Mouse (Mus musculus) gastrocnemius, postnatal 4 days (tissue): ENCODE results near the gene Fbxo48. TPM values are rescaled to one million over a fixed set of nuclear protein-coding genes. Genes with fewer than 3 reads are reported as not detected.

ENCODE experiments used
- DNase-seq, 2 experiments: peaks; one replicate each; pipeline ENCODE4 v3.0.0; 2021 to 2022; ENCODE audit warnings: low spot score in 2 of 2, mixed read lengths in 2 of 2
- total RNA-seq, 2 experiments: library from RNA; stranded (reverse); gene quantifications; 2 replicates each; pipeline ENCODE4 v1.2.3; 2021

Gene Fbxo48
- total RNA-seq, 2 experiments from 2014 or later, result 2.2 to 2.5 TPM

DNA sequence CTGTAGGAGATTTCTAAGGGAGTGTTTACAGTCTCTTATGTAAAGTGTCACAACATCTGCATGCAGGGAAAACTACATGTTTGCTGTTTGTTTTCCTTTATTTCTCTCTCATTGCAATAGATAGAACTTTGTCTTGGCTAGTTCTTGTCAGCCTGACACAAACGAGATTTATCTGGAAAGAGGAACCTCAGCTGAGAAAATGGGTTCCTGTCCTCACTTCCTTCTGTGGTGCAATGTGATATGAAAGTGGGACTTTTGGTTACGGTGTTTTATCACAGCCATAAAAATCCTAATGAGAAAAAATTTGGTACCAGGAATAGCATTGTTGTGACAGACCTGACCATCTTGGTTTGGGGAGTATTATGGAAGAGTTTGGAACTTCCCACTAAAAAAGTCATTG is 18.5 kb downstream of the Fbxo48 start:
- DNase-seq, result no peak

DNA sequence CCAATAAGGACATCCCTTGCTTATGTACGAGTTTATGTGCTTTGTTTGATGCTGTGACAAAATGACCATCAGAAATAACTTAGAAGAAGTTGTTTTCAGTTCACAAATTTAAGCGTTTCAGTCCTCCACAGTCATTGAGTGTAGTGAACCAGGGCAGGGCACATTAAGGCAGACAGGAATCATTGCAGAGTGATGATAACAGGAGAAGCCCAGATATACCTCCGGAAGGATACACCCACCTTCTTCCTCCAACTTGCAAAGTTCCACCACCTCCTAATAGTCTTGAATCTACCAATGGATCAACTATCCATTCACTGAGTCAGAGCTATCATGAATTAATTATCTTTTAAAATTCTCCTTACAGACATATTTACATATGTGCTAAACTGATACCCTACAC is 20.9 kb downstream of the Fbxo48 start:
- no peak for DNase-seq

DNA sequence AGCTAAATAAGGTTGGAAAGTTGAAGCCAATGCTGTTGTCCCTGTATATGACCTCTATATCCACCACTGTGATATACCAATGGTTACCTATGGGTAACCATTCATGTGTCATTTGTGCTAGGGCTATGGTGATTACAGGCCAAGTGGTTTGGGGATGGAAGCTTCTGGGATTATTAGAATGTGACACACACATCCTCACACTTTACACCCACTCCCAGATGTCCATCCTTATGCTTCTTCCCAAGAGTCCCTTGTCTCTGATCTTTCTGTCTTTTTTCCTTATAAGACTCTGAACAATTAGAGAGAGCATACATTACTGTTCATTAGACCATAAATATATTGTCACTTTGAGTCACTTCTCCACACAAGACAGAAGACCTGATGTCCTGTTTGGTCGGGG is 21.9 kb downstream of the Fbxo48 start:
- no peak for DNase-seq

DNA sequence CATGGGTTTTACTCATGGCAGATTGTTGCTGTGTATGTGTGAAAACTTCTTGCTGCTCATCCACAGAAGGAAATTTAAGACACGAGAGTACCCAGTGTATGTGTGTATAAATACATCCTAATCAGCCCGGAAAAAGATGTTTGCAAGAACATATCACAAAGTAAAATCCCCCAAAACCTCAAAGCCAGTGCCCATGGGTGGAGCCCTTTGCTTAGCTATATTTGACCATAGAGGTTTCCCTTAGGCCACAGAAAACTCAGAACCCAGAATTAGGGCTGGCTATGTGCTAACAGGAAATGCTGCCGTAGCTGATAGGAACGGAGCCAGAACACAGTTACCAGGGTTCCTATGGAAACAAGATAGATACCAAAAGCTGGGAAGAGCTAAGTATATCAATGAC is 25.8 kb downstream of the Fbxo48 start:
- DNase-seq, result no peak

DNA sequence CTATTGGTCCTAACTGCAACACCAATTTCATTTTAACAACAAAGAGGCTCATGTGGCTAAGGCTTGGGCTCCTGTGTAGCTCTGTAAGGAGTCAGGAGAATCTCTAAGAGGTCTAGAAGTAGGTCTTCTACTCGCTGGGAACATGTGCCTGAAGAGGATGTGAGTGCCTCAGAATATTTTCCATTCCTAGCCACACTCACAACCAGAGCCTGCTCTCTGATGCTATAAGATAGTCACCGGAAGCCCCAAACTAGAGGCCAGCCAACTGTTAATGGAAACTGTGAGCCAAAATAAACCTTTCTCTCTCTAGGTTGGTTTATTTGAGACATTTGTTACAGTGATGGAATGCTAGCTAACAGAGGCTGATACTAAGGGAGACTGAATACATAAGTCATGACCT is 26.4 kb downstream of the Fbxo48 start:
- no peak for DNase-seq

DNA sequence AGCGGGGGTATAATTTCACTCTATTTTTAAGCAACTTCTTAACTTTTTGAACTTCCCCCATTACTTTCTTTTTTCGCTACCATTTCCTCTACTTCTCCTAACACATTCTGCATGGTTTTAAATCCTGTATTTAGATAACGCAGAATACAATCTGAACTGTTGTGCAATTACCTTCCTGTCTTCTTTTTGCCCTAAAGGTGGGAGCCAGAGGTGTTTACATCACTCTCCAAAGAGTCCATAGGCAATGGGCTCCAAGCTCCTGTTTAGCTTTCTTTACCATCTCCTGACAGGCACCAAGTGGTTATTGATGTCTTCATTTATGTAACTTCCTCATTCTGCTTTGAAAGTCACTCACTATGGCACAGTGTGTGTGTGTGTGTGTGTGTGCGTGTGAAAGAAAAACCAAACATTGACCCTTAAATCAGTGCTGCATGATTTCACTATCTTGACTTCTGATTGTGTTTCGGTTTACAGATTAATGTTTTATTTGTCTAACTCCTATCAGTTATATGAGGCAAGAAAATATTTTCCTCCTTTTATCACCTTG is 27.1 kb downstream of the Fbxo48 start:
- DNase-seq, result no peak

DNA sequence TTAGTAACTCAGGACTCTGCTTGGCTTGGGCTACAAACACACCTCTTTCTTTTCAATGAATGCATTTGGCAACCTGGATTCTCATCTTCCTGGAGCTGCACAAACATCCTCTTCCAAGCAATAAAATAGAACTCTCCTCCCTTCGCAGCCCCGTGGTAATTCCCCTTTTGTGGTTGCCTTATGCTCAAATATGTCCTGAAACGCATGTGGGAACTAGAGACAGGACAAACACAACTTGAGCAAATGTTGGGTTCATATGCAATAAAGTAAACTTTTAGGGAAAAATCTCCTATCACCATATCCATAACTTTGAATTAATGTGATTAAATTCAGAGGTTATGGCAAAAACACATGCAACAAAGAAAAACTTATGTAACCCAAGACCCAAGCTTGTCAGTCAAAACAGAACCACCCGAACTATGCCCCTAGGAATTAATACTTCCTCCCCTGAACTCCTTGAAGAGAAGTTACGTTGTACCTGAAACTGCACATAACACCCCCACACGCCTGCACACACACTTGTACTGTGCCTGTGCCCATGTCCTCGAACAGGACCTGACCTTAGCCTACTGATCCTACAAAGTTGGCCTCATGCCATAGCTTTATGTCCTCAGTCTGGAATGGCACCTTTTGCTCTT is 35.5 kb downstream of the Fbxo48 start:
- no peak for DNase-seq

DNA sequence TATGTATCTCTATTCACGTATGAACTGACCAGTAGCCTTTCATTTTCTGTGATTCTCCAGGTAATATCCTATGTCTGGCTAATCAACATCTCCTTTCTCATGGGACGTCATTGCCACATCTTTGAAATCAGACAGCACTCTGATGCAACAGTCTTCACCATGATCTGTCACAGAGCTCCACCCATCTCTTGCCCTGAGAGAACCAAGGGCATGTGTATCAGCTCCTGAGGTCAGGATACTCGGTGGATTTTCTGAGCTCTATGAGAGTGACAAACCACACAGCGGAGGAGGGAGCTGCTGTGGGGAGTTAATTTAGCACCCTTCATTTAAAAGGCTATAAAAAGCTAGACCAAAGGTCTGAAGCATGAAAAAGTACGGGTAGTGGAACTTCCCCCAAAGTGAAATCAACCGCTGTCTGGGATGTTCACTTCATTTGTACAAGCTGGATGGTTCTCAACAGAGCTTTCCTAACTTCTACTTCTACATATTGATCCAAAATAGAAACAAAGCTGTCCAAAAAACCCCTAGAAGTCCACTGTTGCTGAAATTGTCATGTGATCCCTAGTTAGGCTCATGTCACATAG is 36.7 kb downstream of the Fbxo48 start:
- no peak for DNase-seq

DNA sequence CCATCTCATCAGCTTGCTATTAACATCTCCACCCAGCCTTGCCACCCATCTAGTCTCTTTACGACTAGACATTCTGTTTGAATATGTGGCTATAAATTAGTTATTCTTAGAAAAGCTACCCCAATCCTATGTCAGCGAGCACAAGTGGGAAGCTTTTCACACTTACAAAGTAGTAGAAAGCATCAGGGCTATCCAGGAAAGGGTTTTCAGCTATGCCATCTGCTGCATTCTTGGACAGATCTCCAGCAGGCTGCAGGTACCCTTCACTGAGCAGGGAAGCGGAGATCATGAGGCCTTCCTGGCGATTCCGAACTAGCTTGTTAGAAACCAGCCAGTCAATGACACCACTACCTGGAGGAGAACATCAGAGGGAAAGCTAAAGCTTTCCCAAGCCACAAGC is 38.7 kb downstream of the Fbxo48 start:
- no peak for DNase-seq

DNA sequence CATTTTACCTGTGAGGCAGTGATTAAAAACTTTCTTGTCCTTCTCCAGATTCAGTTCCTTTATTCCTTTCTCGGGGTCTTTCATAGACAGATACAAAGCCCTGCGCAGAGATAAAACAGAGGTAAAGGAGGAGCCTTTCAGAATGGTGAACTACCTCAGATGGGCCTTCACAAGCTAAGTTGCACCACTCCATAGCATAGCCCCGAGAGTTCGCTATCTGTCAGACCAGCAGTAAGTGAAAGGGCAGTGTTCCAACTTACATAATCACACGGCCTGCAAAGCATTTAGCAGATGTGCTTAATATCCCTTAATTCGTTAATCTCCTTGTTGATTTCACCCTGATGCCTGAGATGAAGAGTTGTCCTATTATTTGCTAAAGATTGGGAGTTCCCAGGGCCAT is 41.7 kb downstream of the Fbxo48 start:
- DNase-seq, result no peak

DNA sequence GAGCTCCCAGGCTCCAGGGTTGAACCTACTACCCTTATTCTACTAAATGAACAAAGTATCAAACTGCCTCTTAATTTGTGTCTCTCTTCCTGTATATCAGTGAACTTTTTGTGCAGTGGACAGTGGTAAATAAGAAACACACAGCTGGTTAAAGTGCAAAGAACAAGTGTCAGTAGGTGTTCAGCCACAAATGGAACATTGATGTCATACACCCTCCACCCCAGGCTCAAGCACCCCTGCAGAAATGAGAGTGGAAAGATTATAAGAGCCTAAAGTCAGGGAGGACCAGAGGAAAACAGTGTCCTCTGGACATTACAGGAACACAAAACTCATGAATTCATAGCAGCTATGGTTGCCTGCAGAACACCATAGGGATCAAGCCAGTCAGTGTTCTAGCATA is 45.6 kb downstream of the Fbxo48 start:
- no peak for DNase-seq

DNA sequence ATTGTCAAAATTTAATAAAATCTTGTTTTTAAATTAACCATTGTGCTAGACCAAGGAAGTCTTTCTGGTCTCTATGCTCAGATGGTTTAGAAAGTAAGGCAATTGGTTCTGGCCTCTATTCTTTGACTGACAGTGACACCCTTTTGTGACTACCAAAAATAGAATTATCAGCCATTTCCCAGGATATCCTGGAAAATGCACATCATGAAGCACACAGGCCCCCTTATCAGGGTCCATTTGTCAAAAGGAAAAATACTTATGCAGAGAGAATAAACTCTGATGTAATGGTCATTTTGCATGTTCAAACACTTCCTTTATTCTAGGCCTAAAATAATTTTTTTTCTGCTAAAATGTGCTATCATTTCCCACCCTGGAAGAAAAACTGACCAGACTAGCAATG is 46.3 kb downstream of the Fbxo48 start:
- DNase-seq, result no peak

DNA sequence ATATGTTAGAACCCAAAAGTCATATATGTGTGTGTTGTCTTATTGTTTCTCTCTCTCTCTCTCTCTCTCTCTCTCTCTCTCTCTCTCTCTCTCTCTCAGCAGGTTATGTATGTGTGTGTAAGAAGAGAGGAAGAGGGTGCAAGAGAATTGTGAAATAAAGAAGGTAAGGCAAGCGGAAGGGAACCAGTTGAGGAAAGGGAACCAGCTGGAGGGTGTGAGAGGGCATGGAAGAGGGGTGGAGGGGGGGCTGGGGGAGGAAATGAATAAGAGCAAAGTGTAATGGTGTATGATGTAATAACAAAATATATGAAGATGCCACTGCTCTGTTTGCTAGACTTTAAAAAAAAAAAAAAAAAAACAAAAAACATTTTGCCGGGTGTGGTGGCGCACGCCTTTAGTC is 48.2 kb downstream of the Fbxo48 start:
- no peak for DNase-seq

DNA sequence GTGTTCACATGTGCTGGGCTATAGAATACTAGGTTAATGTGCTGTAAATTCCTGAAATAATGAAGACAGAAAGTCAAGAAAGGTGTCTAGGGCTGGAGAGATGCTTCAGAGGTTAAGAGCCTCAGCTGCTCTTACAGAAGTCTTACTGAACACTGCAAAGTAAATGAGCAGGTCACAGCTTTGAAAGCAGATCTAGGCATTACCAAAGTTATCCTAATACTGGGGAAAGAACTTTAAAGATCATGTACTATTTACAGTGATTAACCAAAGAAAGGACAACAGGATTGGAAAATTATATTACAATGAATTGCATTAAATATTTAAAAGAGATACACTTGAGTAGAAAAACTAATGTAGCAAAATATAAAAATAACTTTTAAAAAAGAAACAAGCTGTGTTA is 48.8 kb downstream of the Fbxo48 start:
- DNase-seq, result no peak

DNA sequence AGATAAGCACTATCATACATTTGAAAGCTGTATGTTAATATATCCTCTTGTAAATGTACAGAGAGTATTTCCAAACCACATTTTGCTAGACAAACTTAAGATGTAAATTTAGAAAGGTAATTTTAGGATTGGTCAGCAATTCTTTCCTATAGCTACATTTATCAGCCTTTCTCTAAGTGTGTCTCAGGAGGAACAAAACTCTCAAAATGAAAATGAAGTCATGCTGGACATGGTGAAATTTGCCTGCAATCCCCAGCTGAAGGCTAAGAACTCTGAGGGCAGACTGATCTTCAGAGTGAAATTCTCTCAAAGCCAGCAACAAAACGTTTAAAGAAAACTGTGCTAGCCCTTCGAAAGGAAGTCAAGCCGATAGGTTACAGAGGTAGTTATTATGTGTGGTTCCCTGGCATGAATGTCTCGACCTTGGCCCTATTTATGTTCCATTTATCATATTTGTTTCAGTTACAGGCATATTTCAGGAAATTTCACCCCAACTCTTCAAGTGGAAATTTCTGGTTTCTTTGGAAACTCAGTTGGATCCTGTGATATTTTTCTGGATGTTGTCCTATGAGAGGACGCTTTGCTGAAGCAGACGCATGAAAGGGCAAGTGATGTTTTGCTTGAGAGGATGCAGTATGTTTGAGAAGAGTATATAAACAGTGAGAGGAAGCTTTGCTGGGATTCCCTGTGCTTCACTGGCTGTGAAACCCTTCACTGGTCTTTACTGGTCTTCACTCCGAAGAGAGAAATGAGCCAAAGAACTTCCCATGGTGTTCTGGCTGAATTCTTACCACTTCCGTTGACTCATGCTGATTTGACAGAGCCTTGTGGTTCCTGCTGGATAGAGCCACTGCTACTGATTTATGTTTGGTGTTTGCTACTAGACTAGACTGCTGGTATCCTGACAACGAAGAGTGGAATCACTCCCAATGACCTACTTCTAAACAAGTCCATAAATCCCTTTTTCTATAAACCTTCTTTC is 49.5 kb downstream of the Fbxo48 start:
- DNase-seq, result no peak

DNA sequence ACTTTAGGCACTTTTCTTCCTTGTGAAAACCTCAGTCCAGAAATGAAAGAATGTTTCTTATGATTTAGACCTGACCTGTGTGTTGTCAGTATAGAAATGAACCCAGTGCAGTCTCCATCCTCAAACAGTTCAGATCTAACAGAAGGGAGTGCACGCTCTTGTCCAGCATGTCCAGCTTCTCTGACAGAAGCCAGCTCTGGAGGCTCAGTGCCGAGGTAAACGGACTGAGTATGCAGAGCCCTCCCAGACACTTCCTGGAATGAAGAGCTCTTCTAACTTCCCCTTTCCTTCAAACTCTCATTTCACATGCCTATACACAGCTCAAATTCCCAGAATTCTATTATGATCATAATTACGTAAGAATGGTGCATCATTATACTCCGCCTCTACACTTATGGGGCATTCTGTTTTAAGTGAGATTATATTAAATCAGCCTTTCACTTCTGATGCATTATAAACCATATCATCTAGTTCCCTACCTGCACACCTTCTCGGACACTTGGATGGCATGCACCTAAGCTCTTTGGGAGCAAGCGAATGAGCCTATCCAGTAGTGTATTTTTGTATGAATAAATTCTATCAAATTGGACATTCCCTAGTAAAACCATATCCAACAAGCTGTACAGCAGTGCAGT is 51.7 kb downstream of the Fbxo48 start:
- DNase-seq, result no peak

DNA sequence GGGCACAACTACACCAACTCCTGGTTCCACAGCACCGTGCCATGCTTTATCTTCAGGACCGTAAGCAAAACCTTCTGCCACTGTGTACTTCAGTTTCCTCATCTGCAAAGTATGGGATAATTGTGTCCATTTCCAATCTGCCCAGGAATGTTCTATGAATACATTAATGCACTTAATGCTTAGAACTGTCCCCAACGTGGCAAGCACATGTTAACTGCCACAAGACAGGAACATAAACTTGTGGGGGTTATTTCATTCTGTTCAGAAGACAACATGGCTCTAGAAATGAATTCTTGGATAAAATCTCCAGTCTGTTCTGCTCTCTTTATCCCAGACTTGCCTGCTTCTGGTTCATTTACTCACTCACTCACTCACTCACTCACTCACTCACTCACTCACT is 52.6 kb downstream of the Fbxo48 start:
- DNase-seq, result no peak
